Mouse (Mus musculus) spleen, embryonic (tissue): ENCODE measurements around the gene Naaa.

Experiments used
- CTCF ChIA-PET: fragments of 350-600 bp; sonication (Branson Sonifier 250); formaldehyde crosslinking; loops from one replicate; lab custom pipeline; 2022; lab: Charles Lee

Naaa gene

DNA sequence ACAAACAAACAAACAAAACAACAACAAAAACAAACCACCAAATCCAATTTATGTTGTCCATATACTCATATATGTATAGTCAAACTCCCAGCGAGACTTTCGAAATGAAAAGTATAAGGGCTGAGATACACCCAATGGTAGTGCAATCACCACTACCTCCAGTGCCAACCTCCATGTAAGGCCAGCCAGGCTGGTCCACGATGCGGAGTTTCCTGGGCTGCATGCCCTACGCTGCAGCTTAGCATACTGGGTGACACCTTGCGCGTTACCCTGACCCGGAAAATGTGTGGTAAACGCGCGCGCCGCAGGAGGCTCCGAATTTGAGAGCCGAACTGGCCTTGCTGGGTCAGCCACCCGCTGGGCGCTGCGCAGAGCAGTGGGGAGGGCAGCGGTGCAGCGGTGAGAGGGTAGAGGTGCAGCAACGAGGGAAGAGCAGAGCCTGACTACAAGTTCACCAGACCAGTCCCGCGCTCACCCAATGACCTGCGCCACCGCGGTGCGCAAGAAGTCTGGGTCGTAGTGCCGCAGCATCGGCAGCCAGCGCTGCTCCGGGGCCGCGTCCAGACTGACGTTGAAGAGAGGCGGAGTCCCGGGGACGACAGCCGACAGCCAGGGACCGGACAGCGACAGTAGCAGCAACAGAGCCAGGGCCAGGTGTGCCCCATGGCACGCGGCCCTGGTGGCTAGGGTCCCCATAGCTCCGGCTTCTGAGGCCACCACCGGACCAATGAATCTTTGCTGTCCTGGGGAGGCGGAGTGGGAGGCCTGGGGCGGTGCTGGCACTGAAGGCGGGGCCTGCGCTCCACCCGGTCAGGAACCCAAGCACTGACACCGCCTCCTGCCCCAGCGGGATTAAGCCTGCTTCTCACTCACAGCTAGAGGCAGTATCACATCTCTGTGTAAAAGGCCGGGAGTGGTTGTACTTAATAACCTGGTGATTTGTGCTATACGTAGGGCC, at the start of gene Naaa:
Gene Naaa (minus strand): TSS at position 734 of the 958 bp plus-strand sequence.
- CTCF ChIA-PET = interaction anchor here (0.9 kb wide), 1 partner anchor 32 kb away, joined by 3 read pairs; no protein-coding TSS in a partner anchor

DNA sequence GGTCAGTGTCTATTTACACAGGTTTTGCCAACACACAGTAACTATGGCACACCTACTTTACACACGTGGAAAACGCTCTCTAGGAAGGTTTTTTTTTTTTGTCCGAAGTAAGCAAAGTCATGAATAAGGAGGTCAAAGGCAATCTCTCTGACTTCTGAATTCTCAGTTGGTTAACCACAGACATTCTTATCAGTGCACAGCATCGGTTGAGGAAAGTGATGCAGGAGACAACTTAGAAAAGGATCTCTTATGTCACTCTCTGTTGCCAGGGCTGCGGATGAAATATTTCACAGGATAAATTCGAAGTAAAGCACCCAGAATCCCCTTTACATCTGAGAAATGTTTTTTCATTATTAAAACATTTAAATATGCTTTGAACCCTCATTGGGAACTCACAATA, 49.4 kb upstream of the Naaa start:
- CTCF ChIA-PET = interaction anchor here (0.6 kb wide), 1 partner anchor 64 kb away, joined by 16 read pairs; no protein-coding TSS in a partner anchor

DNA sequence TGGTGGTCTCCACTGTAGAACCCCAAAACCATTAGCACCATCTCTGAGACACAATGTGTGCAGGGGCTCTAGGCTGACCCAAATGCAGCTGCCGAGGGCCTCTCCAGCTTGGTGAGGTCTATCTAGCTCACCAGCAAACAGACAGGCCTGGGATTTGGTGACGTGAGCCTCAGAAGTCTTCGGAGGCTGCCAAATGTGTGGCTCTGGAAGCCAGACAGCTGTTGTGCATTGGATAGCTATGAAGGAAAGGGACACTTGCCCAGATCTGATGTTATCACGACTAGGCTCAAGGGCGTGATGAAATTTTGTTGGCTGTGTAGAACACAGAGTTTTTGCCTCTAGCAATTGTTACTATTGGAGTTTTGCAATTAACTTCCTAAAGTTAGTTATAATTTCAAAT, 45.3 kb upstream of the Naaa start:
- CTCF ChIA-PET = interaction anchor here (0.6 kb wide), 1 partner anchor 906 kb away, joined by 3 read pairs; no protein-coding TSS in a partner anchor

DNA sequence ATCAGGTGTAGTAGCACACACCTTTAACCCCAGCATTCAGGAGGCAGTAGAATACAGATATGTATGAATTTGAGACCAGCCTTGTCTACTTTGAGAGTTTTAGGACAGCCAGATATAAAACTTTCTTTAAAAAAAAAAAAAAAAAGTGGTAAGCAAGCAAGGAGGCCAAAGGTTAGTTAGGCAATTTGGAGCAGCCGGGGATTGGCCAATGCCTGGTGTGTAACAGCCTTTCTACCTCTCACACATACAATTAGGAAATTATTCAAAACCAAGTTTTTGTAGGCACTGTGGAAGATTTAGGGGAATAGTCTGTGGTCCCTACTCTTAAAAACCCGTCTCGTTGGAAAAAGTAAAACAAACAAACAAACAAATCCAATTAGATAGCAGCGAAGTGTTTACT, 44.6 kb upstream of the Naaa start:
- CTCF ChIA-PET = interaction anchor here (0.6 to 1.2 kb wide), 3 partner anchors 58 to 906 kb away, joined by 3 to 14 read pairs (median 5); no protein-coding TSS in a partner anchor

DNA sequence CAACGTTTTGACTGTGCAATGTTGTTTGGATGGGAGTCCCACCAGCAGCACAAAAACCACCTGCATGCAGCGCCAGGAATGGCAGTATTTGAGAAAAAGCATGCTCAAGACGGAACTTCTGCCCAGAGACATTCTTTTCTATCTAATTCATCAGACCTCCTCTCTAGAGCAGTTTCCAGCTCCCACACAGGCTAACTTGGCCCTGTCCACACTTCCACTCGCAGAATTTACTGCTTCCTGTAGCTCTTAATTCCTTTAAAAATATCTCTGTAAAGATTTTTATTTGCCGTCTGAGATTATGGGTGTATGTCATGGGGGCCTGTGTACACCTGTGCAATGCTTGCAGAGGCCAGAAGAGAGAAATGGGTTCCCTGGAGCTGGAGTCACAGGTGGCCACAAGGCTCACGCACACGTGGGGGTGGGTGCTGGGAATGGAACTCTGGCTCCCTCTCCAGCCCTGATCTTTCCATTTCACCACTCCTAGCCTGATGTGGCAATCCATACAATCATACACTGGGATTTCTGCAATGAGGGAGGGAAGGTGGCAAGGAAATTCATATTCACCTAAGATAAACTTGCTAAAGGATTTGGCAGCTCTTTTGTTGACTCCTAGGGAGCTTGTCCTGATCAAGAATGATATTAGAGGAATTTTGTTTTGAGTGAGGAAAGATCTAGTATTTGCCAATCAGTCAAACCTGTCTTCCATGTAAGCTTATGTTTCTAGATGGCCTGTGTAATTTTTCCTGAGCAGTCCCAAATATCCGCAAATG, 43.8 kb upstream of the Naaa start:
- CTCF ChIA-PET = interaction anchor here (0.7 to 1.2 kb wide), 2 partner anchors 59 to 60 kb away, joined by 5 to 14 read pairs; no protein-coding TSS in a partner anchor

DNA sequence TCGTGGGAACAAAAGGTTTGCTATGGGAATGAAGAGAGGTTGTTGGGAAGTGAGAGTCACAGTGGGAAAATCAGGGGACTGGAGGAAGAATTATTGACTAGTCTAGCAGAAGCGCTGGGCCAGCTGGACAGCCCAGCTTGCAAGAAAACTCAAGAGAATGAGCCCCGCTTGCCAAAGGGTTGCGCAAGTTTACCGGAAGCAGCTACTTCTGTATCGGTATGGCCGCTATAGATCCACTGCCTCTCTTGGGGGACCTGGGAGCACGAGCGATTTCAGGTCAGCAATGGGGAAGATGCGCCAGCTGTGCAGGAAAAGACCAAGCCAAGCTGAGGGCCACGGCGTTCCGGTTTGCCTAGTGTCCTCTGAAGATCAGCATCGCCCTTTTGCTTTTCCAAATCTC, 40.6 kb upstream of the Naaa start:
- CTCF ChIA-PET = no interaction called here

DNA sequence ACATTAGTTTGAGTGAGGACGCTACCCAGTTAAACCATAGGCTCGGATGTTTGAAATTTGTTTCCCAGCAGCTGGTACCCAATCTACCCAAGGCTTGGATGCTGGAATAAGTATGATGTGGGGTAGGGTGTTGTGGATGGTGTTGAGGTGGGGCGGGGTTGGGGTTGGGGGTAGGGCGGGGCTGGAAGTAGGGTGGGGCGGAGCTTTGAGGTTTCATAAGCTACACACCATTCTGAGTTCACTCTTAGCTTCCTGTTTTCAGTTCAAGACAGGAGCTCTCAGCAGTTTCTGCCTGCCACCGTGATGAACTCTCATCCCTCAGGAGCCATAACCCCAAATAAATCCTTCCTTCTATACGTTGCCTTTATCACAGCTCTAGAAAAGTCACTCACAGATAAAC, 40.1 kb upstream of the Naaa start:
- CTCF ChIA-PET = no interaction called here

DNA sequence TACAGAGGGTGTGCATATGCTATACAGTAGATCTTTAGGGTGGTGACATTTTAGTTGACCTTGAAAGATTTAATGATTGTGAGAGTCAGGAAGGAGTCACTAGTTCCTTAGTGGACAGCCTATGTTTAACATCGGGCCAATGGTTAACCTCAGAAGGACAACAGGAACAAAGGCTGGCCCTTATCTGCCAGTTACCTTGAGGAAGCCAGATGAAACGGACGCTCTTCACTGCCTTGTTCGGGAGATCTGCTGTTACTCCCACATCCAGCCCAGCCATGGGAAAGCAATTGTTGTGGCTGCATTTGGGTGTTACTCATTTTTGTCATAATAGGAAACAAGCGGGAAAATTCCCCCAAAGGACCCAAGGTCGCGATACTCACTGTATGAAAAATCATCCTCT, 35.8 kb upstream of the Naaa start:
- CTCF ChIA-PET = interaction anchor here (0.6 kb wide), 1 partner anchor 1749 kb away, joined by 3 read pairs; no protein-coding TSS in a partner anchor

DNA sequence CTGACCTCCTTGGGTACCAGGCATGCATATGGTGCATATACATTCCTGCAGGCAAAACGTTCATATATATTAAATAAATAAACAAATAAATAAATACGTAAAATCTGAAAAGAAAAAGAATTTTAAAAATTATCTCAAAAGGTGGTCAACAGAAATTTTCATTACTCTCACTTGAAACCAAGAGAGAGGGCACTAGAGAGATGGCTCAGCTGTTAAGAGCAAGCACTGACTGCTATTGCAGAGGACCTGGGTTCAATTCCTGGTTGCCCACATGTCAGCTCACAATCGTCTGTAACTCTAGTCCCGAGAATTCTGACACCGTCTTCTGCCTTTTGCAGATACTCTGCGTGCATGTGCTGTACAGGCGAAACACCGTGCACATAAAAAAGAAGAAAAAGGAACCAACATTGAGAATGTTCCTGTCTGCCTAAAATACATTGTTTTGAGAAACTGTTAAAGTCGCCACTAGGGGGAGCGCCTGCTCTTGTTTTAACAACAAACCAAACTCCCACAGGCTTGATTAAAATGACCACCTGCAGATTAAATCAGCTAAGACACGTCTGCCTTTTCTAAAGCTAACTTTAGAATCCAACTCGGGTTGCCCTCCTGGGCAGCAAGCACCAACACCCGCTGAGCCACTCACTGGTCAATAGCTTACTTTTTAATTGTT, 34.2 kb upstream of the Naaa start:
- CTCF ChIA-PET = interaction anchor here (0.6 to 1.4 kb wide), 7 partner anchors 12 to 1688 kb away, joined by 3 to 11 read pairs (median 4); no protein-coding TSS in a partner anchor

DNA sequence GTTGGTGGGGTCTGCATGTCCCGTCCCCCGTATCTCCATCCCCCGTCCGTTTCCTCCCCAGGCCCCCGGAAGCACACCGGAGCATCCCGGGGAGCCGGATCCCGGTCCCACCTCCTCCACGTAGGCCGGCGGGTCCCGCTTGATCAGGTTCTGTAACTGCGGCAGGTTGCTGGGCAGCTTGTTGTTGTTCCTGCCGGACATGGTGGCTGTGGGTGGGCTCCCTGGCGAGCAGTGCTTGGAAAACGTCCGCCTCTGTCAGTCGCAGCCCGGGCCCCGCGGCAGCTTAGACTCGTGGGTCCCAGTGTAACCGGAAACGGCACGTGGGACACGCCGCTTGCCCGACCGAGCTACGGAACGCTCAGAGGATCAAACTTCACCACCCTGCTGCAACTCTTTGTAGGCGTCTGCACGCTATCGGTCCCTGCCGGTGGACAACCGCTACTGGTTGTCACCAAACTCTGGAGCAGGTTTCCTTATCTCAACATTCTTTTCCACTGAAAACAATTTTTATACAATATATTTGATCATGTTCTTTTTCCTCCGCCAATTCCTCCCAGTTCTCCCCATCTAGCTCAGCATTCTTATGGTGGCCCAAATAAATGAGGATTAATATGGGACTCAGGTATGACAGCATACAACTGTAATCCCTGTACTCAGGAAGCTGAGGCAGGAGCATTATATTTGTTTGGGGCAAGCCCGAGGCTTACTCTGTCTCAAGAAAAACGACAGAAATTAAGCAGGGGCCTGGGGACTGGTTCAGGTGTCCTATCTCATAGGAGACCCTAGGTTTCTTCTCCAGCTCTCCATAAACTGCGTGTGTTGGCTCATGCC, 31.9 kb upstream of the Naaa start, which contains the start of gene Sdad1:
Gene Sdad1 (minus strand): TSS at position 799 of the 831 bp plus-strand sequence.
- CTCF ChIA-PET = interaction anchor here (0.6 to 1.0 kb wide), 2 partner anchors 31 to 345 kb away, joined by 3 read pairs; partner anchors contain the start of gene Naaa

DNA sequence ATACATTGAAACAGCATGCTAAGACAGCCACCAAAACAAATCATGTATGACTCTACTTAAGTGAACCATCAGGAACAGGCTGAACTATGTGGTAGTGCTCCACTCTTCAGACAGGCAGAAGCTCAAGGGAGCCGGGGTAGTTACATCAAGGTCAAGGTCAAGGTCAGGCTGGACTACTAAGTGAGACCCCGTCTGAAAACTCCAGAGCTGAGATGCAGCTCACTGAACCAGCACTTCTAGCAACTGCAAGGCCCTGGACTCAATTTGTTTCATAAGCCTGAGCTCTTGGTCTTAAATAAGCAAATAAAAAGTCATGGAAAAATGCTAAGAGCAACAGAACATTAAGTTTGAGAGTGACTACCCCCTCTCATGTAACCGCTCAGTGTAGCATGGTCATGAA, 26.3 kb upstream of the Naaa start:
- CTCF ChIA-PET = interaction anchor here (0.7 kb wide), 1 partner anchor 108 kb away, joined by 3 read pairs; no protein-coding TSS in a partner anchor

DNA sequence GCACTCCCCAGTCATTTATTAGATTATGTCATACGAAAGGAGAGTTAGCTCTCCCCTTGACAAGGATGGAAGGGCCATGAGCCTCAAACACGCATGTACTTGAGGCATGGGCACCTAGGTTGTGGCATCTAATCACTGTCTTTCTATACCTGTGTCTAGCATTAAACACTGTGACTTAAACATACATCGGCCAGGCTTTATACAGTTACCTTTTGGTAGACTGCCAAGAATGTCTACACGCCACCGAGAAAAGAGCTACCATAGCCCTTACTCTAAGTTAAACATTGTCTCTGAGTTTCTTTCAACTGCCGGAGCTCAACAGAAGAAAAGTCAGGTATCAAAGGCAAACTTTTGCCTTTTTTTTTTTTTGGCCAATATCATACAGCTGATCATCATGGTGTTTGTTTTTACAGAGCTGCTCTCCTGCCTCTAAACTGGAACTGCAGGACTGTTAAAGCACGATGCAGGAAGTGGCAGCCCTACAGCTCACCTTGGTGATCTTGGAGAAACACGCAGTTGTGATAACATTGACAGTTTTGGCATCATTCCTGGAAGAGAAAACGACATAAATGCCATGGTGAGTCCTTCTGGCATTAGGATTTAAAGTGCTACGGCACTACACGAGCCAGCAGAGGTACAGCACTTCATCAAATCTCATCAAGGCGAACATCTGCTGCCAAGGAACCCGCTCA, 24.3 kb upstream of the Naaa start:
- CTCF ChIA-PET = interaction anchor here (0.7 kb wide), 1 partner anchor 12 kb away, joined by 19 read pairs; no protein-coding TSS in a partner anchor

DNA sequence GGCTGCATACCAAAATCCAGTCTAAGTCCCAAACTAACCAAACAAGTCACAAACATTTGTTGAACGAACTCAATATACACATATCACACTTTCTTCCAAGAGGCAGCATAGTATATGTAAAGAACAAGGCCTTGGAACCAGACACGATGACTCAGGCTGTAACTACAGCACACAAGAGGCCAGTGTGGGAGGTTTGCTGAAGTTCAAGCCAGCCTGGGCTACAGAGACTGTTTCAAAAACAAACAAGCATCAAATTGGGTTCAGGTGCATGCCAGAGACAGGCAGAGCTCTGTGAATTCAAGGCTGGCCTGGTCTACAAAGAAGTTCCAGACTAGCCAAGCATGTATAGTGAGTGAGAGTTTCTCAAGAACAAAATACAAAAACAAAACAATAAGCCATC, 16.6 kb upstream of the Naaa start:
- CTCF ChIA-PET = no interaction called here

DNA sequence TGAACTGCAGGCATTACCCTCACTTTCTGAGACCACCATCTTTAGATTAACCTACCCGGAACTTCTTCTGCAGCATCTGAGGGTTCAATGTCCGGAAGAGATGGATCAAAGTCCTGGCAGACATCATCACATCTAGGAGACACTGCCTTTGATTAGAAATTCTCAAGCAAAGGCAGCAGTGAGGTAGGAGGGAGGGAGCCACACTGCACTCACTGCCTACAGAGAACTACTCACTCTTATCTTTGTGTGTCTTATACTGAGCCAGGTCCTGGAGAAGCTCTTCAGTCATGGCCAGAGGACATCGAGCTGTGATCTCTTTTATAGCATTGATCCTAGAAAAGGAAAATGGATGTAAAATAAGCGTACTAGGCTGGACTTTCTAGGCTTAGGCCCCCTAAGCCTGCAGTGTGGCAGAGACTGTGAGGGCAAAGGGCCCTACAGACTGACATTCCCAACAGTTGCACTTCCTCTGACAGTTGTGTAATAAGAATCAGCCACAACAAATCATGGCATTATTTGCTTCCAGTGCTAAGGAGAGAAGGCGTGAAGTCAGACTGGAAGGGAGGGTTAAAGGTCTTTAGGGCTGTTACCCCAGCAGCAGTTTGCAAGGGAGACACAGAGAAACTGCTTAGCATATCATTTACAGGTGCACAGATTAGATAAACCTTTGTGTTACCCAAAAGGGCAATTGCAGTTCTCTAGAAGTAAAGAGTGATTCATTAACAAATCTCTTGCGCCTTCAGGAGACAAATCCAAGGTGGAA, 13.9 kb upstream of the Naaa start:
- CTCF ChIA-PET = no interaction called here

DNA sequence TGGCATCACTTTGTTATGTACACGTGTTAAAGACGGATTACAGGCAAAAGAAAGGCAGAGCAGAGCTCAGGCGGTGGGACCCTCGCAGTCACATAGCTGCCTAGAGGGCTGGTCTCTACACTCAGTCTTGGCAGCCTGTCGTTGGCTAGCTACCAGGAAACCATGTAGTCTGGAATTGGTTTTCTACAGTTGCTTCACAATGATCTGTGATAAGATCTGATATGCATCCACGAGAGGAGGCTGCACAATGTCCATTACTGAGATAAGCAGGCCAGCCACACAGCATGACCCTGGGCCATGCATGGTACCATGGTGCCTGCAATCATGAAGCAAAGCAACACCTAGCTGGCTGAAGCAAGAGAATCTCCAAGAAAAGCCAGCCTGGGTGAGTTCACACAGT, 9.9 kb upstream of the Naaa start:
- CTCF ChIA-PET = no interaction called here

DNA sequence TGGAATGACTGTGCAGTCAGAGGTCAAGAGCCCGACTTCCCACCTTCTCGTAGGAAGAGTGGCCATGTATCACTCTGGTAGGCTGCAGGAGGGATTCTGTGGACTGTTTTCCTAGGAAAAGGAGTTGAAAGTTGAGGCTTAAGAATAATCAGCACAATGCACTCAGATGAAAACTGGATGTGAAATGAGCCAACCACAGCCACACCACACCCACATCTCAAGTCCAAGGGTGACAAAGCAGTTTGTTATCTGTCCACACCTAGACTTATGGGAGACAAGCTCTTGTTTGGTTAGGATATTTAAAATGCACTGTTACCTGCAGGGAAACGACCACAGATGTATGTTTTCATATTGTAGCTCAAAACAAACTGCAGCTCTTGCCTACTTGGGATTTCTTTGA, 5.1 kb upstream of the Naaa start:
- CTCF ChIA-PET = interaction anchor here (0.6 to 0.9 kb wide), 3 partner anchors 12 to 199 kb away, joined by 4 to 6 read pairs (median 4); no protein-coding TSS in a partner anchor

DNA sequence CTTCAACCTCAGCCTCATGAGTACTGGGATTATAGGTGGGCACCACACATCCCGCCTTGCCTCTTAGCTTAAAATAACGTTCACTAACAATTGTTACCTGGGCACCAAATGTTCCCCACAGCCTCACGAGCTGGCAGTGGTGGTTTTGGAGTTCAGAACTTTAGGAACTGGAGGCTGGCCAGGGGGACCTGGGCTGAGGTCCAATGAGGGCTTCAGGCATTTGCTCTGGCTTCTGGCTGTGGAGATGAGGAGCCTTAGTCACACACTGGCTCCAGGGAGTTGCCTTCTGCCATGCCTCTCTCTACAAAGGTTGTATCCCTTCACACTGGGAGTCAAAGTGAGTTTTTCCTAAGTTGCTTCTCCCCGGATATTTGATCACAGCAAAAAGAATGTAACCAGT, 4.6 kb upstream of the Naaa start:
- CTCF ChIA-PET = interaction anchor here (0.9 kb wide), 1 partner anchor 30 kb away, joined by 4 read pairs; no protein-coding TSS in a partner anchor

DNA sequence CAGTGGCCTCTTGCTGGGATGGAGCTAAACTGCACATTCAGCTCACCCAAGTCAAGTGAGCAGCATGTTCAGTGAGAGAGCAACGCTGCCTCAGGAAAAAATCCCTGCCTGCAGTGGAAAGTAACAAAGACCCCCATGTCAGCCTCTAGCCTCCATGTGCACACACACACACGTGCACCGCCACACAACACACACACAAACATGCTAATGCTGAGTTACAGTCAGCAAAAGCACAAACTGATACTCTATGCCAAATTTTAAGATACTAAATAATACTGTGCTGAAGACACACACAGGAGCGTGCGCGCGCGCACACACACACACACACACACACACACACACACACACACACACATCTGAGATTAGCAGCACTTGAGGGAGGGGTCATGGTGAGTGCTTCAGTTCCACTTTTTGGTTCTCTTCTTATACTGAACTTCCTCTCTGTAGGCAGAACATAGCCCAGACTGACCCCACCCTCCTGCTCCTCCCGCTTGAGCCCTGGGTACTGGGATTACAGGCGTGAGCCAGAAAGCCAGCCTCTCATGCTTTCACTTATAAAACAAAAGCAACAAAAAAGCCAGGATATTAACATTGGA, 1.1 kb upstream of the Naaa start:
- CTCF ChIA-PET = interaction anchor here (0.6 to 0.9 kb wide), 2 partner anchors 31 to 1997 kb away, joined by 3 read pairs; no protein-coding TSS in a partner anchor
